Mouse (Mus musculus) cerebellum, adult 9-11 months (tissue): ENCODE measurements at regions not wholly inside any gene's neighbourhood (a gene's known extent, or its start where the extent isn't known, plus 50 kb on each side); places are given as distances from the start of the nearest gene placed in this dataset.

Experiments
- DNase-seq: peaks from one replicate; pipeline ENCODE4 v3.0.0; 2022

GRCm38 (mm10) chr10:23610046-23610445 is 177.0 kb downstream of the Rps12 start:
- no peak for DNase-seq

GRCm38 (mm10) chr10:23609270-23609914 is 177.7 kb downstream of the Rps12 start:
- DNase-seq = no peak

GRCm38 (mm10) chr10:23600701-23601100 is 186.4 kb downstream of the Rps12 start:
- DNase-seq = no peak

GRCm38 (mm10) chr10:23595541-23595940 is 191.5 kb downstream of the Rps12 start:
- DNase-seq = no peak

- DNase-seq = no peak
Measured at GRCm38 (mm10) chr10:23580230-23580629, 206.8 kb downstream of the Rps12 start.

- no peak for DNase-seq
Measured at GRCm38 (mm10) chr10:23571013-23571412, 216.1 kb downstream of the Rps12 start.

GRCm38 (mm10) chr10:23569386-23569785 is 217.7 kb downstream of the Rps12 start:
- DNase-seq = no peak

- no peak for DNase-seq
Measured at GRCm38 (mm10) chr10:23562273-23562885, 211.8 kb upstream of the Eya4 start.

- DNase-seq = no peak
Measured at GRCm38 (mm10) chr10:23559980-23560658, 209.5 kb upstream of the Eya4 start.

- no peak for DNase-seq
Measured at GRCm38 (mm10) chr10:23557828-23558227, 207.2 kb upstream of the Eya4 start.

- DNase-seq = no peak
Measured at GRCm38 (mm10) chr10:23549207-23549606, 198.6 kb upstream of the Eya4 start.

- no peak for DNase-seq
Measured at GRCm38 (mm10) chr10:23548322-23548721, 197.7 kb upstream of the Eya4 start.

- no peak for DNase-seq
Measured at GRCm38 (mm10) chr10:23542712-23543111, 192.1 kb upstream of the Eya4 start.

GRCm38 (mm10) chr10:23541914-23542313 is 191.3 kb upstream of the Eya4 start:
- no peak for DNase-seq

- DNase-seq = no peak
Measured at GRCm38 (mm10) chr10:23534636-23535035, 184.1 kb upstream of the Eya4 start.

GRCm38 (mm10) chr10:23531964-23532758 is 181.6 kb upstream of the Eya4 start:
- DNase-seq = no peak

- no peak for DNase-seq
Measured at GRCm38 (mm10) chr10:23530715-23531114, 180.1 kb upstream of the Eya4 start.

- DNase-seq = no peak
Measured at GRCm38 (mm10) chr10:23526796-23527195, 176.2 kb upstream of the Eya4 start.

- no peak for DNase-seq
Measured at GRCm38 (mm10) chr10:23522664-23523063, 172.1 kb upstream of the Eya4 start.

GRCm38 (mm10) chr10:23493647-23494046 is 143.1 kb upstream of the Eya4 start:
- DNase-seq = no peak

- DNase-seq = no peak
Measured at GRCm38 (mm10) chr10:23492971-23493370, 142.4 kb upstream of the Eya4 start.

GRCm38 (mm10) chr10:23488996-23489395 is 138.4 kb upstream of the Eya4 start:
- no peak for DNase-seq

- no peak for DNase-seq
Measured at GRCm38 (mm10) chr10:23480474-23480873, 129.9 kb upstream of the Eya4 start.
